Mouse (Mus musculus) midbrain, embryonic 12.5 days (tissue): ENCODE results near the gene Mical2. TPM values are rescaled to one million over a fixed set of nuclear protein-coding genes. Genes with fewer than 3 reads are reported as not detected.

Source experiments
- ATAC-seq: fragments of 200-750 bp; cut with Nextera tagmentation; 2 replicates; pipeline ENCODE4 v1.8.0; 2017; ENCODE audit warnings: low read depth, moderate TSS enrichment, moderate library complexity; ENCODE audit not compliant: low FRiP score
- H3K27ac ChIP-seq: fragments of 300-500 bp; sonication (generic); replicated peaks from 2 replicates; pipeline ENCODE4 v1.5.1; 2016; ENCODE audit warnings: mild to moderate bottlenecking
- H3K27me3 ChIP-seq: fragments of 300-500 bp; sonication (generic); 2 replicates; pipeline ENCODE4 v1.6.1; 2016; ENCODE audit warnings: mild to moderate bottlenecking
- H3K36me3 ChIP-seq: fragments of 300-500 bp; sonication (generic); 2 replicates; pipeline ENCODE4 v1.6.1; 2016
- H3K4me1 ChIP-seq: fragments of 300-500 bp; sonication (generic); 2 replicates; pipeline ENCODE4 v1.6.1; 2016
- H3K4me2 ChIP-seq: fragments of 300-500 bp; sonication (generic); replicated peaks from 2 replicates; pipeline ENCODE4 v1.6.1; 2016; ENCODE audit warnings: mild to moderate bottlenecking, moderate library complexity
- H3K4me3 ChIP-seq: fragments of 300-500 bp; sonication (generic); 2 replicates; pipeline ENCODE4 v1.5.1; 2016; ENCODE audit warnings: mild to moderate bottlenecking
- H3K9ac ChIP-seq: fragments of 300-500 bp; sonication (generic); replicated peaks from 2 replicates; pipeline ENCODE4 v1.6.1; 2016; ENCODE audit warnings: mild to moderate bottlenecking, moderate library complexity
- H3K9me3 ChIP-seq: fragments of 300-500 bp; sonication (generic); 2 replicates; pipeline ENCODE4 v1.6.1; 2016; ENCODE audit warnings: mild to moderate bottlenecking
- WGBS: fragments of 180-500 bp; shearing (Covaris S2); methylation state at CpG from one replicate; pipeline ENCODE4 v1.1.7; 2016; 5-methylcytosine and 5-hydroxymethylcytosine counted together
- polyA plus RNA-seq: library from polyadenylated mRNA; unstranded; fragments of >200 nt; fragmentation: Nextera tagmentation; extraction: Ambion mirVana; gene quantifications from 2 replicates; pipeline ENCODE4 v1.2.1, GENCODE M21; 2016

Gene Mical2
- polyA plus RNA-seq, 1 experiment from 2014 or later, result 2.2 TPM

- no peaks in the 10 kb centered on the region for H3K9me3 ChIP-seq
- no peak overlapping the region for H3K27ac ChIP-seq
- WGBS, result 87% methylated on average over 8 of the region's 8 CpGs
- no peak overlapping the region for H3K4me2 ChIP-seq
- ATAC-seq, result no peak
- no peak overlapping the region for H3K9ac ChIP-seq
- H3K36me3 ChIP-seq, result no peaks in the 10 kb centered on the region
- no peaks in the 10 kb centered on the region for H3K4me1 ChIP-seq
- H3K4me3 ChIP-seq, result no peak overlapping the region
- no peaks in the 10 kb centered on the region for H3K27me3 ChIP-seq
Measured at GRCm38 (mm10) chr7:112330935-112331334, 105.3 kb downstream of the Mical2 start.

GRCm38 (mm10) chr7:112331804-112332203 is 106.1 kb downstream of the Mical2 start:
- Histone ChIP-seq H3K4me1 (peaks cover 4% of the 10 kb centered on the region; the same call in 1 of the 2 replicates), H3K36me3 (no peaks in the 10 kb centered on the region), H3K27me3 (no peaks in the 10 kb centered on the region), H3K9me3 (no peaks in the 10 kb centered on the region), H3K27ac (no peak overlapping the region), H3K9ac (no peak overlapping the region), H3K4me2 (no peak overlapping the region), H3K4me3 (no peak overlapping the region)
- WGBS, result 76% methylated on average over 8 of the region's 8 CpGs
- no peak for ATAC-seq

- ATAC-seq, result no peak
- H3K4me2 ChIP-seq, result no peak overlapping the region
- H3K27me3 ChIP-seq, result no peaks in the 10 kb centered on the region
- H3K4me1 ChIP-seq, result peaks cover 4% of the 10 kb centered on the region; the same call in 1 of the 2 replicates
- H3K27ac ChIP-seq, result no peak overlapping the region
- whole genome bisulfite sequencing, result 84% methylated on average over 5 of the region's 5 CpGs
- no peak overlapping the region for H3K9ac ChIP-seq
- H3K9me3 ChIP-seq, result no peaks in the 10 kb centered on the region
- H3K4me3 ChIP-seq, result no peak overlapping the region
- H3K36me3 ChIP-seq, result no peaks in the 10 kb centered on the region
Measured at GRCm38 (mm10) chr7:112332426-112332825, 106.8 kb downstream of the Mical2 start.

GRCm38 (mm10) chr7:112333404-112333803 is 107.7 kb downstream of the Mical2 start:
- Histone ChIP-seq H3K9ac (no peak overlapping the region), H3K27me3 (no peaks in the 10 kb centered on the region), H3K36me3 (no peaks in the 10 kb centered on the region), H3K4me2 (no peak overlapping the region), H3K4me1 (peaks cover 4% of the 10 kb centered on the region; the same call in 1 of the 2 replicates), H3K9me3 (no peaks in the 10 kb centered on the region), H3K4me3 (no peak overlapping the region), H3K27ac (no peak overlapping the region)
- no peak for ATAC-seq
- 78% methylated on average over 7 of the region's 7 CpGs for WGBS

GRCm38 (mm10) chr7:112336213-112336631 is 110.6 kb downstream of the Mical2 start:
- no peaks in the 10 kb centered on the region for H3K27me3 ChIP-seq
- H3K4me1 ChIP-seq, result peaks cover 4% of the 10 kb centered on the region; the same call in 1 of the 2 replicates
- H3K4me3 ChIP-seq, result no peak overlapping the region
- H3K36me3 ChIP-seq, result no peaks in the 10 kb centered on the region
- H3K9me3 ChIP-seq, result no peaks in the 10 kb centered on the region
- no peak for ATAC-seq
- no peak overlapping the region for H3K9ac ChIP-seq
- 79% methylated on average over 6 of the region's 6 CpGs for WGBS
- H3K4me2 ChIP-seq, result no peak overlapping the region
- no peak overlapping the region for H3K27ac ChIP-seq

- ATAC-seq, result no peak
Measured at GRCm38 (mm10) chr7:112336769-112337168, 111.1 kb downstream of the Mical2 start.

GRCm38 (mm10) chr7:112337736-112338135 is 112.1 kb downstream of the Mical2 start:
- no peak for ATAC-seq
- peaks cover 4% of the 10 kb centered on the region; the same call in 1 of the 2 replicates for H3K4me1 ChIP-seq
- no peak overlapping the region for H3K27ac ChIP-seq
- WGBS, result 86% methylated on average over 5 of the region's 5 CpGs
- no peak overlapping the region for H3K4me2 ChIP-seq
- no peak overlapping the region for H3K4me3 ChIP-seq
- H3K9ac ChIP-seq, result no peak overlapping the region
- H3K36me3 ChIP-seq, result no peaks in the 10 kb centered on the region
- no peaks in the 10 kb centered on the region for H3K27me3 ChIP-seq
- H3K9me3 ChIP-seq, result no peaks in the 10 kb centered on the region

More at GRCm38 (mm10) chr7:112336769-112337168, 111.1 kb downstream of the Mical2 start:
- H3K9me3 ChIP-seq, result no peaks in the 10 kb centered on the region
- no peak overlapping the region for H3K9ac ChIP-seq
- peaks cover 4% of the 10 kb centered on the region; the same call in 1 of the 2 replicates for H3K4me1 ChIP-seq
- H3K4me3 ChIP-seq, result no peak overlapping the region
- no peaks in the 10 kb centered on the region for H3K27me3 ChIP-seq
- H3K4me2 ChIP-seq, result no peak overlapping the region
- WGBS, result 72% methylated on average over 15 of the region's 15 CpGs
- H3K27ac ChIP-seq, result no peak overlapping the region
- no peaks in the 10 kb centered on the region for H3K36me3 ChIP-seq

- Histone ChIP-seq H3K4me1 (peaks cover 4% of the 10 kb centered on the region; the same call in 1 of the 2 replicates), H3K4me3 (no peak overlapping the region), H3K36me3 (no peaks in the 10 kb centered on the region), H3K9me3 (no peaks in the 10 kb centered on the region), H3K27me3 (no peaks in the 10 kb centered on the region), H3K27ac (no peak overlapping the region), H3K9ac (no peak overlapping the region), H3K4me2 (no peak overlapping the region)
- no peak for ATAC-seq
- 77% methylated on average over 3 of the region's 3 CpGs for WGBS
Measured at GRCm38 (mm10) chr7:112341052-112341451, 115.4 kb downstream of the Mical2 start.

GRCm38 (mm10) chr7:112345687-112346086 is 120.0 kb downstream of the Mical2 start:
- Histone ChIP-seq H3K4me3 (no peak overlapping the region), H3K4me1 (no peaks in the 10 kb centered on the region), H3K9ac (no peak overlapping the region), H3K27me3 (no peaks in the 10 kb centered on the region), H3K27ac (no peak overlapping the region), H3K4me2 (no peak overlapping the region), H3K9me3 (no peaks in the 10 kb centered on the region), H3K36me3 (no peaks in the 10 kb centered on the region)
- WGBS, result 79% methylated on average over 1 of the region's 1 CpGs
- no peak for ATAC-seq

GRCm38 (mm10) chr7:112351541-112351940 is 125.9 kb downstream of the Mical2 start:
- WGBS, result 76% methylated on average over 3 of the region's 3 CpGs
- H3K4me3 ChIP-seq, result no peak overlapping the region
- no peak overlapping the region for H3K4me2 ChIP-seq
- H3K27me3 ChIP-seq, result no peaks in the 10 kb centered on the region
- no peak for ATAC-seq
- no peaks in the 10 kb centered on the region for H3K36me3 ChIP-seq
- H3K4me1 ChIP-seq, result peaks cover 41% of the 10 kb centered on the region
- no peak overlapping the region for H3K9ac ChIP-seq
- H3K27ac ChIP-seq, result no peak overlapping the region
- no peaks in the 10 kb centered on the region for H3K9me3 ChIP-seq

- peaks cover 41% of the 10 kb centered on the region for H3K4me1 ChIP-seq
- ATAC-seq, result no peak
- no peaks in the 10 kb centered on the region for H3K27me3 ChIP-seq
- H3K4me2 ChIP-seq, result no peak overlapping the region
- no peaks in the 10 kb centered on the region for H3K36me3 ChIP-seq
- no peaks in the 10 kb centered on the region for H3K9me3 ChIP-seq
- H3K27ac ChIP-seq, result no peak overlapping the region
- 78% methylated on average over 4 of the region's 4 CpGs for WGBS
- no peak overlapping the region for H3K9ac ChIP-seq
- H3K4me3 ChIP-seq, result no peak overlapping the region
Measured at GRCm38 (mm10) chr7:112352005-112352404, 126.3 kb downstream of the Mical2 start.

GRCm38 (mm10) chr7:112353011-112353410 is 127.4 kb downstream of the Mical2 start:
- Histone ChIP-seq H3K9me3 (no peaks in the 10 kb centered on the region), H3K27me3 (no peaks in the 10 kb centered on the region), H3K27ac (0 out of 2 replicates have a peak overlapping the region, but pooled peaks have one; percentile 25), H3K4me3 (no peak overlapping the region), H3K9ac (no peak overlapping the region), H3K4me1 (peaks cover 41% of the 10 kb centered on the region), H3K4me2 (no peak overlapping the region), H3K36me3 (no peaks in the 10 kb centered on the region)
- WGBS, result 83% methylated on average over 4 of the region's 4 CpGs
- ATAC-seq, result no peak

GRCm38 (mm10) chr7:112353939-112354338 is 128.3 kb downstream of the Mical2 start:
- Histone ChIP-seq H3K27ac (peak overlapping the region; percentile 26; the same call in 1 of the 2 replicates), H3K9me3 (no peaks in the 10 kb centered on the region), H3K4me1 (peaks cover 41% of the 10 kb centered on the region), H3K9ac (no peak overlapping the region), H3K36me3 (no peaks in the 10 kb centered on the region), H3K27me3 (no peaks in the 10 kb centered on the region), H3K4me3 (no peak overlapping the region), H3K4me2 (no peak overlapping the region)
- 64% methylated on average over 11 of the region's 11 CpGs for WGBS
- peak; percentile 29; the same call in 1 of the 2 replicates for ATAC-seq
